Mouse (Mus musculus) liver, embryonic 15.5 days (tissue): Measurements from ENCODE around the gene Marveld3. TPM values are rescaled to one million over a fixed set of nuclear protein-coding genes. Genes with fewer than 3 reads are reported as not detected.
A peak's percentile ranks its signal among the peaks of the same experiment; 100 is the strongest.

Experiments used
- ATAC-seq: fragments of 200-750 bp; cut with Nextera tagmentation; 2 replicates; pipeline ENCODE4 v1.8.0; 2017; ENCODE audit warnings: moderate number of reproducible peaks, mild to moderate bottlenecking, moderate library complexity; ENCODE audit not compliant: insufficient read depth
- H3K27ac ChIP-seq: fragments of 300-500 bp; sonication (generic); replicated peaks from 2 replicates; pipeline ENCODE4 v1.5.1; 2015; ENCODE audit warnings: mild to moderate bottlenecking, inconsistent platforms
- H3K27me3 ChIP-seq: fragments of 300-500 bp; sonication (generic); 2 replicates; pipeline ENCODE4 v1.6.1; 2015; ENCODE audit warnings: mild to moderate bottlenecking, inconsistent platforms
- H3K36me3 ChIP-seq: fragments of 300-500 bp; sonication (generic); replicated peaks from 2 replicates; pipeline ENCODE4 v1.6.1; 2015; ENCODE audit warnings: moderate library complexity, mild to moderate bottlenecking, inconsistent platforms
- H3K4me1 ChIP-seq: fragments of 300-500 bp; sonication (generic); replicated peaks from 2 replicates; pipeline ENCODE4 v1.6.1; 2015; ENCODE audit warnings: inconsistent platforms
- H3K4me2 ChIP-seq: fragments of 300-500 bp; sonication (generic); 2 replicates; pipeline ENCODE4 v1.6.1; 2015; ENCODE audit warnings: moderate library complexity, mild to moderate bottlenecking, inconsistent platforms
- H3K4me3 ChIP-seq: fragments of 300-500 bp; sonication (generic); replicated peaks from 2 replicates; pipeline ENCODE4 v1.5.1; 2015; ENCODE audit warnings: mild to moderate bottlenecking, inconsistent platforms
- H3K9ac ChIP-seq: fragments of 300-500 bp; sonication (generic); 2 replicates; pipeline ENCODE4 v1.6.1; 2015; ENCODE audit warnings: moderate library complexity, mild to moderate bottlenecking, inconsistent platforms
- H3K9me3 ChIP-seq: fragments of 300-500 bp; sonication (generic); replicated peaks from 2 replicates; pipeline ENCODE4 v1.6.1; 2016; ENCODE audit warnings: inconsistent platforms
- whole genome bisulfite sequencing: fragments of 180-500 bp; shearing (Covaris S2); methylation state at CpG from one replicate; pipeline ENCODE4 v1.1.7; 2015; ENCODE audit warnings: mixed read lengths; ENCODE audit not compliant: insufficient replicate concordance; 5-methylcytosine and 5-hydroxymethylcytosine counted together
- polyA plus RNA-seq: library from polyadenylated mRNA; unstranded; fragments of >200 nt; fragmentation: Nextera tagmentation; extraction: Ambion mirVana; gene quantifications from 2 replicates; pipeline ENCODE4 v1.2.1, GENCODE M21; 2015

The Marveld3 gene
- 0.06 and 0.26 TPM in 2 replicates for polyA plus RNA-seq

DNA sequence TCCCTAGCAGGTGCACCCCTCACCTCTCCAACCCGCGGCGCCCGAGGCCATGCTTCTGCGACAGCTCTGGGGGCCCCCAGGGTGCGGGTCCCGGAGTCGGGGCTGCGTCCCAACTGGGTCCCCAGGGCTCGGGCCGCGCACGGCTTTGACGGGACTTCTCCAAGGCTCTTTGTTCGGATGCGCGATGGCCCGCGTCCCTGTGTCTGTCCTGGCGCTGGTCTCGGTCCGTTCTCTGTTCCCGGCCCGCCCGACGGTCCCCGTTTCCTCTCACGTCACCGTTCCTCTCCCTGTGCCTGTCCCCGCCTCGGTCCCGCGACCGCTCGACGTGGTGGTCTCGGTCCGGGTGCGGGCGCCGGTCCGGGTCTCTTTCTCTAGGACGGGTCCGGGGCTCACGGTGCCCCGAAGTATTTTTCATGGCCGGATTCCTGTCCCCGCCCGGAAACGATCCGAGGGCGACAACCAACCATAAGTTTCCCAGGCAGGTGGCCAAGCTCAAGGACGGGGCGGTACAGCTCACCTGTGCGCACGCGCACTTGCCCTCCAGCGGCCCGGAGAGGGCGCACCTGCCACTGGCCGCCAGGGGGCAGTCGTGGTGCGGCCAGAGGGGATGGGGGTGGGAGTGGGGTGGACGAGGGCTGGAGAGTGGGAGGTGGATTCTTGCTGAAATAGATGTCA, at the start of gene Marveld3:
TSS of gene Marveld3 (minus strand) at position 511 of the 675 bp plus-strand sequence.
- Histone ChIP-seq H3K9me3 (no peaks in the 10 kb centered on the region), H3K36me3 (no peaks in the 10 kb centered on the region), H3K4me1 (peaks cover 13% of the 10 kb centered on the region), H3K27me3 (peaks cover 60% of the 10 kb centered on the region), H3K27ac (no peak within 1 kb of the TSS), H3K4me3 (peak within 1 kb of the TSS; percentile 41), H3K4me2 (peak within 1 kb of the TSS; percentile 67), H3K9ac (no peak within 1 kb of the TSS)
- WGBS: 4% methylated on average over 64 of the region's 64 CpGs
- ATAC-seq: peak; percentile 28; the same call in 1 of the 2 replicates

GRCm38 (mm10) chr8:110010868-110011267, 48.9 kb upstream of the Marveld3 start:
- WGBS: 25% methylated on average over 5 of the region's 5 CpGs
- ATAC-seq: no peak

GRCm38 (mm10) chr8:110008995-110009446, 47.0 kb upstream of the Marveld3 start:
- H3K36me3 ChIP-seq: no peaks in the 10 kb centered on the region
- no peak overlapping the region for H3K4me3 ChIP-seq
- no peak overlapping the region for H3K27ac ChIP-seq
- no peak overlapping the region for H3K9ac ChIP-seq
- no peaks in the 10 kb centered on the region for H3K4me1 ChIP-seq
- no peaks in the 10 kb centered on the region for H3K9me3 ChIP-seq
- H3K27me3 ChIP-seq: no peaks in the 10 kb centered on the region
- 46% methylated on average over 8 of the region's 8 CpGs for WGBS
- ATAC-seq: no peak
- H3K4me2 ChIP-seq: no peak overlapping the region

More at GRCm38 (mm10) chr8:110010868-110011267, 48.9 kb upstream of the Marveld3 start:
- Histone ChIP-seq H3K9ac (no peak overlapping the region), H3K27me3 (no peaks in the 10 kb centered on the region), H3K4me1 (no peaks in the 10 kb centered on the region), H3K4me2 (no peak overlapping the region), H3K4me3 (no peak overlapping the region), H3K36me3 (no peaks in the 10 kb centered on the region), H3K27ac (no peak overlapping the region), H3K9me3 (no peaks in the 10 kb centered on the region)

DNA sequence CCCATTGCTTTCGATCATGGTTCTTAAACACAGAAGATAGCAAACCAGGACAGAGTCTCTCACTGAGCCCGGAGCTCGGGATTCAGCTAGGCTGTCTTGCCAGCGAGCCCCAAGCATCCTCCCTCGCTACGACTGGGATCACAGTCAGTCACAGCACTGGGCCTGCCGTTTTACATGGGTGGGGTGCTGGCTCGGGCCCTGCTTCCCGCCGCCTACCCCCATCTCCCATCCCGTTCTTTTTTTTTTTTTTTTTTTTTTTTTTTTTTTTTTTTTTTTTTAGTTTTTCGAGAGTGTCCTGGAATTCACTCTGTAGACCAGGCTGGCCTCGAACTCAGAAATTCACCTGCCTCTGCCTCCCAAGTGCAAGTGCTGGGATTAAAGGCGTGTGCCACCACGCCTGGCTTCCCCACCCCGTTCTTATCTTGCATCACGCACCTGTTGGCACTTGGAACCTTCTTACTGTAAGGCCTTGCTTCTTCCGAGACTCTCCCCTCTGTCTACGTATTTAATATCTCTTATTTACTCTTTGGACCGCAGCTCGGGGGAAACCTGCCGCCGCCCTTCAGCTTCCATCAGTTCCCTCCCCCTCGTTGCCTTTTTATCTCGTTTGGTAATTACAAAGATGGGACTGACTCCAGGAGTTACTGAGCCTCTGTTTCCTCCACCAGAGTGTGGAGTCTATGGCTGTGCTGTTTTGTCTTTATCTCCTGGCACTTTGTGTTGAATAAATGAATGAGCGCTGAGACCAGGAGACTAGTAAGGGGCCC, 46.4 kb upstream of the Marveld3 start:
- Histone ChIP-seq H3K4me1 (no peaks in the 10 kb centered on the region), H3K4me2 (no peak overlapping the region), H3K27ac (no peak overlapping the region), H3K4me3 (no peak overlapping the region), H3K36me3 (no peaks in the 10 kb centered on the region), H3K9ac (no peak overlapping the region), H3K27me3 (no peaks in the 10 kb centered on the region), H3K9me3 (no peaks in the 10 kb centered on the region)
- WGBS: 67% methylated on average over 26 of the region's 26 CpGs
- ATAC-seq: no peak

DNA sequence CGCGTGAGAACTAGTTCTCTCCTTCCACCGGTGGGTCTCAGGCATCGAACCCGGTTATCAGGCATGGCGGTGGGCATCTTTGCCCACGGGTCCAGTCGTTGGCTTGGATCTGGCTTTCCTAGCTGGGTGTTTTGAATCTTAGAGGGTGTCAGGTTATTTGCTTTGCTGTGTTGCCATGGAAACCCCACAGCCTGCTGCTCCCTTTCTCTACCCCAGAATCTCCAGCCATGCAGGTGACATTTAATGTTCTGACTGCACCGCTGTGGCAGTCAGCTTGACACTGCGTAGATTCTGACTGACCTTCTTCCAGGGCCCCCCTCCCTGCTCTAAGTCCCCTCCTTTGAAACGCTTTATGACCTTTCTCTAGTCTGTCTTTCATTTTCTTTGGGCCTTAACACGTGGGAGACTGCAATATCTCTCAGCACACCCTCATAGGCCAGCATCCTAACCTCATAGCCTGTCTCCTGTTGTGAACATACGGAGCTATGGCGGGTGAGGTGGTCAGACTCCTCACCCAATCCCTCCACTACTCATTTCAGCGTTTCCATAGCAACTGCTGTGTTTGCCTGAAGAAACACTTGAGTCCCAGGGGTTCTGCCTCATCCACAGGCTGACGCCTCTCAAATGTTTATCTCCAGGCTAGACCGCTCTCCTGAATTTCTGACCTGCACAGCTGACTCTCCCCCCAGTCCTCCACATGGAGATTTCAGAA, 44.5 kb upstream of the Marveld3 start:
- H3K4me3 ChIP-seq: no peak overlapping the region
- H3K27ac ChIP-seq: no peak overlapping the region
- H3K9ac ChIP-seq: no peak overlapping the region
- H3K27me3 ChIP-seq: no peaks in the 10 kb centered on the region
- no peak for ATAC-seq
- H3K36me3 ChIP-seq: no peaks in the 10 kb centered on the region
- no peak overlapping the region for H3K4me2 ChIP-seq
- no peaks in the 10 kb centered on the region for H3K4me1 ChIP-seq
- no peaks in the 10 kb centered on the region for H3K9me3 ChIP-seq
- WGBS: 60% methylated on average over 17 of the region's 17 CpGs

- Histone ChIP-seq H3K27ac (no peak overlapping the region), H3K27me3 (no peaks in the 10 kb centered on the region), H3K36me3 (no peaks in the 10 kb centered on the region), H3K9ac (no peak overlapping the region), H3K4me3 (no peak overlapping the region), H3K4me2 (no peak overlapping the region), H3K4me1 (no peaks in the 10 kb centered on the region), H3K9me3 (no peaks in the 10 kb centered on the region)
- WGBS: 55% methylated on average over 5 of the region's 5 CpGs
- no peak for ATAC-seq
These were observed 42.3 kb upstream of the Marveld3 start for GRCm38 (mm10) chr8:110004300-110004699.

DNA sequence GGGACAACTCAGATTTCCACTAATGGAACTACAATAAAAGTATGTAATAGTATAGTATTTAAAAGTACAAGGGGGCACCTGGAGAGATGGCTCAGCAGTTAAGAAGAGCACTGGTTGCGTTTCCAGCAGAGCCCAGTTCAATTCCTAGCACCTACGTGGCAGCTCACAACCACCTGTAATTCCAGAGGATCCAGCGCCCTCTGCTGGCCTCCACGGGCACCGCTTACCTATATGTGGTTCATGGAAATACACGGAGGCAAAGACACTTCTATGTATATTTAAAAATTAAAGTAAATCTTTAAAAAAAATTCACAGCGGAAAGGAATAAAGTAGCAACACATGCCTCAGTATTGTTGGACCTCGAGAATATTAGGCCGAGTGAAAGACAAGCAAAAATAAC, 41.0 kb upstream of the Marveld3 start:
- H3K36me3 ChIP-seq: no peaks in the 10 kb centered on the region
- H3K9me3 ChIP-seq: no peaks in the 10 kb centered on the region
- no peak overlapping the region for H3K4me2 ChIP-seq
- no peak overlapping the region for H3K4me3 ChIP-seq
- no peaks in the 10 kb centered on the region for H3K27me3 ChIP-seq
- H3K9ac ChIP-seq: no peak overlapping the region
- H3K4me1 ChIP-seq: no peaks in the 10 kb centered on the region
- 29% methylated on average over 9 of the region's 9 CpGs for WGBS
- no peak for ATAC-seq
- no peak overlapping the region for H3K27ac ChIP-seq

GRCm38 (mm10) chr8:109999974-110000373, 38.0 kb upstream of the Marveld3 start:
- Histone ChIP-seq H3K9me3 (no peaks in the 10 kb centered on the region), H3K4me1 (no peaks in the 10 kb centered on the region), H3K9ac (no peak overlapping the region), H3K4me3 (no peak overlapping the region), H3K36me3 (no peaks in the 10 kb centered on the region), H3K27ac (no peak overlapping the region), H3K4me2 (no peak overlapping the region), H3K27me3 (no peaks in the 10 kb centered on the region)
- WGBS: 51% methylated on average over 10 of the region's 10 CpGs
- ATAC-seq: no peak

DNA sequence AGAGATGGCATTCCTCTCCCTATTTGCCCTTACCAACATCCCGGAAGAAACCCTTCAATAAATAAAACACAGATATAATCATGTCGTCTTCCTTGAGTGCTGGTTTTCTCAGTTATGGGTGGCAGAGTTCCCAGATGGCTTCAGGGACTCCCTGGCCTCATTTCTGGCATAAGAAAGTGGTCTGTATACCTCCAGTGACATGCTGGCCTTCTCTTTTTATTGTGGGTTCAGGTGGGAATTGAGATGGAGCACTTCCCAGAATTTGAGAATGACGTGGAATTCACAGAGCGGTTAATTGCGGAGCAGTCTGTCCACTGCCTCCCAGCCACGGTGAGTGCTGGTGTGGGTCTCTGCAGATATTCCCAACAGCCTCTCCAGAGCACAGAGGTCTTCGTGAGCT, 36.1 kb upstream of the Marveld3 start:
- Histone ChIP-seq H3K4me1 (no peaks in the 10 kb centered on the region), H3K9ac (no peak overlapping the region), H3K27me3 (no peaks in the 10 kb centered on the region), H3K9me3 (no peaks in the 10 kb centered on the region), H3K36me3 (no peaks in the 10 kb centered on the region), H3K4me2 (no peak overlapping the region), H3K4me3 (no peak overlapping the region), H3K27ac (no peak overlapping the region)
- 67% methylated on average over 7 of the region's 7 CpGs for WGBS
- ATAC-seq: no peak

GRCm38 (mm10) chr8:109997381-109997780, 35.4 kb upstream of the Marveld3 start:
- Histone ChIP-seq H3K4me3 (no peak overlapping the region), H3K4me2 (no peak overlapping the region), H3K27ac (no peak overlapping the region), H3K9ac (no peak overlapping the region), H3K9me3 (no peaks in the 10 kb centered on the region), H3K4me1 (no peaks in the 10 kb centered on the region), H3K36me3 (no peaks in the 10 kb centered on the region), H3K27me3 (no peaks in the 10 kb centered on the region)
- 73% methylated on average over 9 of the region's 9 CpGs for WGBS
- ATAC-seq: no peak

- no peak overlapping the region for H3K9ac ChIP-seq
- H3K27ac ChIP-seq: no peak overlapping the region
- H3K4me2 ChIP-seq: no peak overlapping the region
These were observed 30.9 kb upstream of the Marveld3 start for GRCm38 (mm10) chr8:109992951-109993350.

More at GRCm38 (mm10) chr8:109992951-109993350, 30.9 kb upstream of the Marveld3 start:
- WGBS: 59% methylated on average over 1 of the region's 1 CpGs
- no peak for ATAC-seq
- Histone ChIP-seq H3K4me3 (no peak overlapping the region), H3K27me3 (no peaks in the 10 kb centered on the region), H3K36me3 (no peaks in the 10 kb centered on the region), H3K9me3 (no peaks in the 10 kb centered on the region), H3K4me1 (no peaks in the 10 kb centered on the region)
